Mouse (Mus musculus) stomach, embryonic 14.5 days (tissue): Measurements from ENCODE around the gene Hoxb8. TPM values are rescaled to one million over a fixed set of nuclear protein-coding genes. Genes with fewer than 3 reads are reported as not detected.

Experiments used
- ATAC-seq: fragments of 200-750 bp; cut with Nextera tagmentation; 2 replicates; pipeline ENCODE4 v1.8.0; 2017; ENCODE audit warnings: low read depth, moderate TSS enrichment; ENCODE audit not compliant: insufficient number of reproducible peaks, insufficient read depth, low FRiP score
- H3K27ac ChIP-seq: fragments of 300-500 bp; sonication (generic); 2 replicates; pipeline ENCODE4 v1.5.1; 2014; ENCODE audit warnings: mild to moderate bottlenecking, low read length, moderate library complexity, mixed read lengths
- H3K27me3 ChIP-seq: fragments of 300-500 bp; sonication (generic); 2 replicates; pipeline ENCODE4 v1.6.1; 2014; ENCODE audit warnings: low read length, control low read depth, mixed read lengths; ENCODE audit not compliant: control insufficient read depth, insufficient read depth
- H3K36me3 ChIP-seq: fragments of 300-500 bp; sonication (generic); 2 replicates; pipeline ENCODE4 v1.6.1; 2014; ENCODE audit warnings: mild to moderate bottlenecking, control low read depth, low read length, moderate library complexity, mixed read lengths; ENCODE audit not compliant: control insufficient read depth, insufficient read depth
- H3K4me1 ChIP-seq: fragments of 300-500 bp; sonication (generic); 2 replicates; pipeline ENCODE4 v1.6.1; 2014; ENCODE audit warnings: low read length, control low read depth, mixed read lengths; ENCODE audit not compliant: control insufficient read depth, insufficient read depth
- H3K4me2 ChIP-seq: fragments of 300-500 bp; sonication (generic); replicated peaks from 2 replicates; pipeline ENCODE4 v1.6.1; 2014; ENCODE audit warnings: low read depth, low read length, control low read depth
- H3K4me3 ChIP-seq: fragments of 300-500 bp; sonication (generic); 2 replicates; pipeline ENCODE4 v1.5.1; 2014; ENCODE audit warnings: low read depth, low read length, control low read depth
- H3K9ac ChIP-seq: fragments of 300-500 bp; sonication (generic); replicated peaks from 2 replicates; pipeline ENCODE4 v1.6.1; 2014; ENCODE audit warnings: low read depth, mild to moderate bottlenecking, control low read depth, low read length, moderate library complexity, mixed read lengths
- H3K9me3 ChIP-seq: fragments of 300-500 bp; sonication (generic); 2 replicates; pipeline ENCODE4 v1.6.1; 2016; ENCODE audit warnings: low read depth, low read length, control low read depth; ENCODE audit not compliant: control insufficient read depth
- WGBS: fragments of 180-500 bp; shearing (Covaris S2); extraction: QIAGEN DNeasy Blood & Tissue Kit; methylation state at CpG from one replicate; pipeline ENCODE4 v1.1.7; 2014; 5-methylcytosine and 5-hydroxymethylcytosine counted together
- polyA plus RNA-seq: library from polyadenylated mRNA; unstranded; fragments of >200 nt; fragmentation: Nextera tagmentation; extraction: Ambion mirVana; gene quantifications from 2 replicates; pipeline ENCODE4 v1.2.1, GENCODE M21; 2014

The Hoxb8 gene
- polyA plus RNA-seq, 1 experiment from 2014 or later: 2.3 TPM

GRCm38 (mm10) chr11:96304381-96305195 lies 22.9 kb downstream of the Hoxb8 start:
- Histone ChIP-seq H3K27me3 (peaks cover 16% of the 10 kb centered on the region; the same call in 1 of the 2 replicates), H3K4me2 (peak overlapping the region; percentile 95), H3K9me3 (no peaks in the 10 kb centered on the region), H3K27ac (peak overlapping the region; percentile 100), H3K4me3 (peak overlapping the region; percentile 47), H3K4me1 (peaks cover 8% of the 10 kb centered on the region; the same call in 1 of the 2 replicates), H3K36me3 (no peaks in the 10 kb centered on the region), H3K9ac (peak overlapping the region; percentile 83)
- 5% methylated on average over 38 of the region's 38 CpGs for WGBS
- no peak for ATAC-seq

GRCm38 (mm10) chr11:96305505-96306182 lies 23.9 kb downstream of the Hoxb8 start:
- peak overlapping the region; percentile 83 for H3K9ac ChIP-seq
- H3K4me2 ChIP-seq: peak overlapping the region; percentile 95
- no peaks in the 10 kb centered on the region for H3K36me3 ChIP-seq
- ATAC-seq: no peak
- no peaks in the 10 kb centered on the region for H3K9me3 ChIP-seq
- peak overlapping the region; percentile 100 for H3K27ac ChIP-seq
- H3K27me3 ChIP-seq: peaks cover 6% of the 10 kb centered on the region; the same call in 1 of the 2 replicates
- 40% methylated on average over 6 of the region's 6 CpGs for WGBS
- peak overlapping the region; percentile 47 for H3K4me3 ChIP-seq
- peaks cover 6% of the 10 kb centered on the region; the same call in 1 of the 2 replicates for H3K4me1 ChIP-seq

GRCm38 (mm10) chr11:96306183-96306907 lies 24.6 kb downstream of the Hoxb8 start:
- H3K9ac ChIP-seq: peak overlapping the region; percentile 83
- peaks cover 6% of the 10 kb centered on the region; the same call in 1 of the 2 replicates for H3K27me3 ChIP-seq
- WGBS: 26% methylated on average over 7 of the region's 7 CpGs
- H3K36me3 ChIP-seq: no peaks in the 10 kb centered on the region
- peak overlapping the region; percentile 47 for H3K4me3 ChIP-seq
- H3K9me3 ChIP-seq: no peaks in the 10 kb centered on the region
- H3K27ac ChIP-seq: peak overlapping the region; percentile 100
- peak overlapping the region; percentile 95 for H3K4me2 ChIP-seq
- H3K4me1 ChIP-seq: peaks cover 6% of the 10 kb centered on the region; the same call in 1 of the 2 replicates
- ATAC-seq: no peak

GRCm38 (mm10) chr11:96306908-96307269 lies 25.2 kb downstream of the Hoxb8 start:
- 16% methylated on average over 13 of the region's 13 CpGs for WGBS
- Histone ChIP-seq H3K9me3 (no peaks in the 10 kb centered on the region), H3K27me3 (peaks cover 4% of the 10 kb centered on the region; the same call in 1 of the 2 replicates), H3K4me3 (peak overlapping the region; percentile 47), H3K27ac (peak overlapping the region; percentile 100), H3K4me1 (peaks cover 6% of the 10 kb centered on the region; the same call in 1 of the 2 replicates), H3K36me3 (no peaks in the 10 kb centered on the region), H3K9ac (peak overlapping the region; percentile 83), H3K4me2 (peak overlapping the region; percentile 95)
- ATAC-seq: no peak

GRCm38 (mm10) chr11:96308763-96309162 lies 27.1 kb downstream of the Hoxb8 start:
- peaks cover 13% of the 10 kb centered on the region; the same call in 1 of the 2 replicates for H3K4me1 ChIP-seq
- peak overlapping the region; percentile 83 for H3K9ac ChIP-seq
- no peak for ATAC-seq
- no peaks in the 10 kb centered on the region for H3K9me3 ChIP-seq
- H3K36me3 ChIP-seq: no peaks in the 10 kb centered on the region
- peak overlapping the region; percentile 100 for H3K27ac ChIP-seq
- 22% methylated on average over 4 of the region's 4 CpGs for WGBS
- H3K27me3 ChIP-seq: peaks cover 3% of the 10 kb centered on the region; the same call in 1 of the 2 replicates
- peak overlapping the region; percentile 95 for H3K4me2 ChIP-seq
- H3K4me3 ChIP-seq: peak overlapping the region; percentile 47

GRCm38 (mm10) chr11:96309288-96309687 lies 27.6 kb downstream of the Hoxb8 start:
- H3K4me3 ChIP-seq: peak overlapping the region; percentile 47
- H3K36me3 ChIP-seq: no peaks in the 10 kb centered on the region
- peaks cover 18% of the 10 kb centered on the region; the same call in 1 of the 2 replicates for H3K4me1 ChIP-seq
- H3K9me3 ChIP-seq: no peaks in the 10 kb centered on the region
- peak overlapping the region; percentile 83 for H3K9ac ChIP-seq
- ATAC-seq: no peak
- peak overlapping the region; percentile 95 for H3K4me2 ChIP-seq
- 23% methylated on average over 4 of the region's 4 CpGs for WGBS
- H3K27me3 ChIP-seq: peaks cover 3% of the 10 kb centered on the region; the same call in 1 of the 2 replicates
- H3K27ac ChIP-seq: peak overlapping the region; percentile 100

- peaks cover 20% of the 10 kb centered on the region; the same call in 1 of the 2 replicates for H3K4me1 ChIP-seq
- no peaks in the 10 kb centered on the region for H3K9me3 ChIP-seq
- no peaks in the 10 kb centered on the region for H3K36me3 ChIP-seq
- peak overlapping the region; percentile 47 for H3K4me3 ChIP-seq
- WGBS: 15% methylated on average over 20 of the region's 20 CpGs
- ATAC-seq: no peak
- peak overlapping the region; percentile 100 for H3K27ac ChIP-seq
- peak overlapping the region; percentile 95 for H3K4me2 ChIP-seq
- H3K27me3 ChIP-seq: peaks cover 3% of the 10 kb centered on the region; the same call in 1 of the 2 replicates
- H3K9ac ChIP-seq: peak overlapping the region; percentile 83
These were observed 28.7 kb downstream of the Hoxb8 start for GRCm38 (mm10) chr11:96310183-96310938.
